Mouse (Mus musculus) lung, postnatal 4 days (tissue): ENCODE measurements at regions not wholly inside any gene's neighbourhood (a gene's known extent, or its start where the extent isn't known, plus 50 kb on each side); places are given as distances from the start of the nearest gene placed in this dataset.
A peak's percentile ranks its signal among the peaks of the same experiment; 100 is the strongest.
"Not testable (repeated sequence)": the region's sequence is repeated elsewhere in the genome, so short reads cannot be mapped to it uniquely, and the experiment has no call there.

Source experiments
- DNase-seq, 2 experiments: peaks; one replicate each; pipeline ENCODE4 v3.0.0; 2021

GRCm38 (mm10) chr3:59563486-59564006 is 166.0 kb upstream of the Gm5538 start:
- DNase-seq = not testable (repeated sequence)

DNA sequence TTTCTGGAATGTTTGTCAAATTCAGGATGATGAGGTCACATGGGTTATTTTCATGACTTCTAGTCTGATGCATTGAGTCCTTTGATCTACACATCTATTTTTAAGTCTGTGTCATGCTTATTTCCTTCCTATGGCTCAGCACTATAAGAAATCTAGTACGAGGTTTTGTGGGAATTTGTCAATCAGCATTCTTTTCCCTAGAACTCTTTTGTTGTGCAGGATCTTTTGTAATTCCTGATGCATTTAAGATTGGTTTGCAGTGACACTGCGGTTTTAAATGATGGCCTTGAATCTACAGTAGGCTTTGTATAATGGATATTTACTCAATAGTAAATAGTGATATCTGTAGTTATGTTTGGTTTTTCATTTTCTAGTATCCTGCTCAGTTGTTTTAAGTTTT is 187.0 kb upstream of the Gm5538 start:
- no peak for DNase-seq

- not testable (repeated sequence) for DNase-seq
Observed at GRCm38 (mm10) chr3:59540547-59540946, 189.0 kb upstream of the Gm5538 start.

- DNase-seq = not testable (repeated sequence)
Observed at GRCm38 (mm10) chr3:59539893-59540292, 189.7 kb upstream of the Gm5538 start.

GRCm38 (mm10) chr3:59531311-59531834 is 187.2 kb upstream of the Igsf10 start:
- DNase-seq = no peak

DNA sequence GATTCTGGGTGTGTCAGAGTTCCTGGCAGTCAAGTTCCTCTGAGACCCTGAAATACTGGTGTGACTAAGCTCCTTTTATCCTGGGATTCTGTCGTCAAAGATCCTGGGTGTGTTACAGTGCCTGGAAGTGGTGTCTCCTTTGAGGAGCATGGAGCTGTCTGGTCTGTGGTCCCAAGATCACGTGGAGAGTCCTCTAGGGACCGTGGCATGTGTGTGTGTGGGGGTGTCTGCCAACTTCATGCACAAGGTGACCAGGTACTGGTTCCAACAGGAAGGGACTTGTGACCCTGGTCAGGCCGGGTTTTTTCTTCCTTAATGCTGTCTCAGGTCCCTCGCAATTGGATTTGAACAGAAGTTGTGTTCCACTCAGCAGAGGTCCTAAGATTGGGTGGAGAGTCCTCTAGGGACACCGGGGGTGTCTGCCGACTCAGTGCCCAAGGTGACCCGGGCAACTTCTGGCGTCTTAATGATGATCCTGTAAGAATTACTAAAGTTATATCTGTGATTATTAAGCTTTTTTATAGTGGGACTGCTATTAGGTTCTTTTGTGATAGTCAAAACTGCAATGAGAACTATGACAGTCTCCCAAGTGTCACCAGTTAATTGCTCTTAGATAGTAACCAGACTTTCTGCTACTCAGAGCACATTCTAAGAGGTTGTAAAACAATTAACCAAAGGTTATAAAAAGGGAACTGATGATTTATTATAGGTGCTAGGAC is 186.6 kb upstream of the Igsf10 start:
- DNase-seq = no peak

- no peak for DNase-seq
Observed at GRCm38 (mm10) chr3:59520766-59521165, 176.6 kb upstream of the Igsf10 start.

DNA sequence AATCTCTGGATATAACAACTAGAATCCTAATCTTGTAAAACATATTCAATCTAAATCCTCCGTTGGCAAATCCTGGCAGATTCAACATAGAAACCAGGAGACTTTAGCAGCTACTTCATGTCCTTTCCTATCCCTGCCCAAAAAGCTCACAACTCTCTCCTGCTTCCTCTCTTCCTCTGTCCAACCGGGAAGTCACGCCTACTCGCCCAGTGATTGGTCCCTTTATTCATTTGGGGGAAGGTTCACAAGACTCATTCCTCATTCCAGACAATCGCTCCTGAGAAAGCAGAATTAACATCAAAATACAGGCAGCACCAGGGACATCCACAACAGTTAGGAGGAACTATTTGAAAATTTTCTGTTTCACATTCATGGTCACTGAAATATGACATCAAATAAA is 133.9 kb upstream of the Igsf10 start:
- DNase-seq = no peak

DNA sequence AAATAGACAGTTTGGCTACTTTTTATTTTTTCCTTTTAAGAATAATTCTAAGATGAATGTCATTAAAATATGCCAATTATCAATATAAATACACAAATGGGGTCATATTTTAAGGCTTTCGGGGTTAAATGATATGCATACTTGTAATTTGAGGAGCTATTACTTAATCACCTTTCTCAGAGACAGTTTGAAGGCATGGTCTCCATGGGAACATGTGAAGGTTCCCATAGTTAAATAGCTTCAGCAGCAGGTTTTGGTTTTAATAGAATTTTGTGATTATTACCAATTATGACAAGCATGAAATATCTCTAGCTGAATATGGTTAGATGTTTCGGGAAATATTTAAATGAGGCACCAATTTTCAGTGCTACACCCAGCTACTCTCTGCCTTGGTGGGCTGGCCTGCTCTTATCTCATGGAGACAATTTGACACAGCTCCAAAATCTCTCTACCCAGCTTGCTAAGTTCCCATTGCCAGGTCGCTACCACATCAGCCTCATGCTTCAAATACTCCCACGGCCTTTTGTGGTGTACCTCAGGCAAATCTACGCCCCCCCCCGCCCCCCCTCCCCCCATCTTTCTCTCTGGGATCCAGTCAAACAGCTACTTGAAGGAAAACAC is 133.4 kb upstream of the Igsf10 start:
- no peak for DNase-seq

DNA sequence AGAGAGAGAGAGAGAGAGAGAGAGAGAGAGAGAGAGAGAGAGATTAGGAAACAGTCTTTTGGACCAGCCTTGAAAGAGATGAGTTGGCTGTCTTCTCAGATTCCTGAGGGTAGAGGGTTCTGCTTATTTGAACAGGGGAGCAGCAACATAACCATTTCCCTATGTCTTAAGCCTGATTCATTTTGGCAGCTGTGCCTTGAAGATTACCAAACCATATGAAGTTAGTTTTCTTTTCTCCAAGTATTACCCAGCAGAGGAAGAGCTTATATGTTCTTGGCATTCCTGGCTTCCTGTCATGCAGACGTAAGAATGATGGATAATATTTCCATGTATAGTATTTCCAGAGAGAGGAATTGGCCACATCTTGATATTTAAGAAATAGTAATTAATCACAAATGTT is 124.8 kb upstream of the Igsf10 start:
- no peak for DNase-seq

DNA sequence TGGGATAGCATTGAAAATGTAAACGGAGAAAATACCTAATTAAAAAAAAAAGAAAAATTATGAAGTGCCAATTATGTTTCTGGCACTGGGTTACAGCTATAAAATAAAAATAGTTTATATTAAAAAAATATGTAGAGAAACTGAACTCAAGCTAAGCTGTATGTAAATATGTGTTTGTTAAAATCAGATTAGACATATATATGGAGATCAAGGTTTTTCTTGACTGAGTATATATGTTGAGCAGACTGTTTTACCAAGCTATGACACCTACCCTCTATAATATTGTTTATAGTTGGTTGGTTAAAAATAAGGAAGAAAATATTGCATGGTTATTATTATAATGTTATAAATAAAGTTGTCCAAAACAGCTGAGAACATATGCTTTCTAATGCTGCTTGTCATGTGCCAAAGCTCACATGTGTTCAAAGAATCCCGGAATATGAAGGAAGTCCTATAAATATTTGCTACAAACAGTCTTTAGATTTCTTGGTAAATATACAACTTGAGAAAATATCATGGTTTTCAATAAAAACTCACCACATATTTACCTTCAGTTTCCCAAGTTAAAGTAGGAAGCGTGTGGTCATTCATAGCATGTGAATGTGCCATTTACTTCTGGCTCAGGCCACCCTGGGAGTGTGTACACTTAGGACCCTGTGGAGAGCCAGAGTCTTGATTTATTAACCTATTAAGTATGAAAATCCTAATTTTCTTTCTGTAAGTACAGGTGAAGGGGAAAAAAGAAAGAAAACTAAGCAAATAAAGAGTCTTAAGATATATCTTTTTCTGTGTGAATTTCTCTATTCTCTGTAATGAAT is 118.4 kb upstream of the Igsf10 start:
- DNase-seq = no peak

- DNase-seq = no peak
Observed at GRCm38 (mm10) chr3:59456938-59457337, 112.7 kb upstream of the Igsf10 start.

DNA sequence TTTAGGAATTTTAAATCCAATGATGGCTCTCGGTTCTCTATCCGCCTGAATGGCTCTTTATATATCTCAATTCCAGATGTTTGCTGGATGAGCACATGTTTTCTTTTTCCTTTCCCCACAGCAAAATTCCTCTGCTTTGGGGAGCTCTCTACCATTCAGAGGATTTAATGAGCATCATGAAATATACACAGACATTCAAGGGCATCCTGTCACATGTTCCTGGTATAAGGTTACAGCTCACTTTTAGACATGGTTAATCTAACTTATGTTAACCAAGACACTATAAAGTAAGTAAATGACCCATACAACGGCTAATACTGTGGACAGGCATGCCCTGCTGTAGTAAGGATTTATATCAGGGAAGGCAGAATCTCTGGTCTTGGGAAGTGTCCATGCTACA is 106.9 kb upstream of the Igsf10 start:
- DNase-seq = no peak

DNA sequence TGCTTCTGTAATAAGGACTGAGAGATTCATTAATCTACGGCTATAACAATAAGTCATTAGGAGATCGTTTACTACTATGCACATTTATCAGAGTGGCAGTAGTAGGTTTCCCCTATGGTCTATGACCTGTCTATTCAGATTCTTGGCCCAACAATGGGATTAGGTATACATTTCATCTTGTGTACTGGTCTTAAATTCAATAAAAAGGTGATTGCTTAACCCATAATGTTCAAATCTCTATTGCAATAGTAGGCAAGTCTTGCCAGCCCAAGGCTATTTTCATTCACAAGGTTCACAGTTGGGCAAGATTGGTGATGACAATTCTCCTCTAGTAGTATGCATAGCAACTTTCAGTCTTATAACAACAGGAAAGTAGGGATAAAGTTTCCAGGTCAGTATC is 79.4 kb upstream of the Igsf10 start:
- no peak for DNase-seq

DNA sequence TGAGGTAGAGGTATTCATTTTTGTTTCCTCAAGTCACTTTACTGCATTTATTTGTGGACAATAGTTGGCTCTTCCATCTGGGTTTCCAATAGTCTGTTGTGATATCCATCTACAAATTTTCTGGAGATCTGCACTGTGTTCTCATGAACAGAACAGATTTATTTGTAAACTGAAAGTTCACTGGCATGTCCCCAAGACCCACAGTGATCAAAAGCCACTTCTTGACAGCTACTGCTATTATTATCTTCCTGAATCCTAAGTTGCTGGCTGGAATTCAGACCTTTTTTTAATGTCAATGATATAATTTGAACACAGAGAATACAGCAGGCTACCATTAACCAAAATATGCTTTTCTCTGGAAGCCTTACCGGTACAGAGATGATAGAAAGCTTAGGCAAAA is 64.9 kb upstream of the Igsf10 start:
- DNase-seq = no peak

- DNase-seq = no peak
Observed at GRCm38 (mm10) chr3:59406035-59406434, 61.8 kb upstream of the Igsf10 start.

- peak; percentile 45 to 78 for DNase-seq
Observed at GRCm38 (mm10) chr3:59401856-59402255, 57.7 kb upstream of the Igsf10 start.

- DNase-seq = no peak
Observed at GRCm38 (mm10) chr3:59401425-59401824, 57.2 kb upstream of the Igsf10 start.
